Mouse (Mus musculus) kidney, embryonic 15.5 days (tissue): ENCODE measurements around the gene Pih1d3. TPM values are rescaled to one million over a fixed set of nuclear protein-coding genes. Genes with fewer than 3 reads are reported as not detected.

Experiments used
- ATAC-seq: fragments of 200-750 bp; cut with Nextera tagmentation; replicated peaks from 2 replicates; pipeline ENCODE4 v1.8.0; 2017; ENCODE audit warnings: moderate TSS enrichment; ENCODE audit not compliant: low FRiP score
- H3K27ac ChIP-seq: fragments of 300-500 bp; sonication (generic); 2 replicates; pipeline ENCODE4 v1.5.1; 2015; ENCODE audit warnings: mild to moderate bottlenecking, inconsistent platforms
- H3K27me3 ChIP-seq: fragments of 300-500 bp; sonication (generic); 2 replicates; pipeline ENCODE4 v1.6.1; 2015; ENCODE audit warnings: inconsistent platforms
- H3K36me3 ChIP-seq: fragments of 300-500 bp; sonication (generic); 2 replicates; pipeline ENCODE4 v1.6.1; 2015; ENCODE audit warnings: inconsistent platforms
- H3K4me1 ChIP-seq: fragments of 300-500 bp; sonication (generic); 2 replicates; pipeline ENCODE4 v1.6.1; 2015; ENCODE audit warnings: inconsistent platforms
- H3K4me2 ChIP-seq: fragments of 300-500 bp; sonication (generic); 2 replicates; pipeline ENCODE4 v1.6.1; 2015; ENCODE audit warnings: moderate library complexity, mild to moderate bottlenecking, inconsistent platforms
- H3K4me3 ChIP-seq: fragments of 300-500 bp; sonication (generic); replicated peaks from 2 replicates; pipeline ENCODE4 v1.5.1; 2015; ENCODE audit warnings: mild to moderate bottlenecking, inconsistent platforms
- H3K9ac ChIP-seq: fragments of 300-500 bp; sonication (generic); 2 replicates; pipeline ENCODE4 v1.6.1; 2015; ENCODE audit warnings: mild to moderate bottlenecking, inconsistent platforms
- H3K9me3 ChIP-seq: fragments of 300-500 bp; sonication (generic); replicated peaks from 2 replicates; pipeline ENCODE4 v1.6.1; 2016; ENCODE audit warnings: inconsistent platforms
- WGBS: fragments of 180-500 bp; shearing (Covaris S2); methylation state at CpG from one replicate; pipeline ENCODE4 v1.1.7; 2015; ENCODE audit warnings: mixed read lengths; 5-methylcytosine and 5-hydroxymethylcytosine counted together
- polyA plus RNA-seq: library from polyadenylated mRNA; unstranded; fragments of >200 nt; fragmentation: Nextera tagmentation; extraction: Ambion mirVana; gene quantifications from 2 replicates; pipeline ENCODE4 v1.2.1, GENCODE M21; 2015

Gene Pih1d3
- polyA plus RNA-seq: not detected in 2 replicates

- Histone ChIP-seq H3K9me3 (no peaks in the 10 kb centered on the region), H3K4me3 (no peak within 1 kb of the TSS), H3K4me2 (no peak within 1 kb of the TSS), H3K4me1 (no peaks in the 10 kb centered on the region), H3K9ac (no peak within 1 kb of the TSS), H3K27ac (no peak within 1 kb of the TSS), H3K36me3 (no peaks in the 10 kb centered on the region), H3K27me3 (no peaks in the 10 kb centered on the region)
- 82% methylated on average over 7 of the region's 7 CpGs for WGBS
- no peak for ATAC-seq
Observed at GRCm38 (mm10) chr1:31222564-31222963, at the start of gene Pih1d3, which contains the start of gene 4931428L18Rik. TSS of gene Pih1d3 (plus strand) at chr1:31222838. TSS of gene 4931428L18Rik (minus strand) at chr1:31222684.

GRCm38 (mm10) chr1:31175401-31175800, 47.2 kb upstream of the Pih1d3 start:
- Histone ChIP-seq H3K4me2 (no peak overlapping the region), H3K9me3 (no peaks in the 10 kb centered on the region), H3K36me3 (no peaks in the 10 kb centered on the region), H3K4me1 (no peaks in the 10 kb centered on the region), H3K27ac (no peak overlapping the region), H3K27me3 (no peaks in the 10 kb centered on the region), H3K9ac (no peak overlapping the region), H3K4me3 (no peak overlapping the region)
- no peak for ATAC-seq
- WGBS: 87% methylated on average over 3 of the region's 3 CpGs

- ATAC-seq: no peak
- Histone ChIP-seq H3K36me3 (no peaks in the 10 kb centered on the region), H3K9ac (no peak within 1 kb of the TSS), H3K9me3 (no peaks in the 10 kb centered on the region), H3K27ac (no peak within 1 kb of the TSS), H3K4me3 (no peak within 1 kb of the TSS), H3K4me1 (no peaks in the 10 kb centered on the region), H3K27me3 (no peaks in the 10 kb centered on the region), H3K4me2 (no peak within 1 kb of the TSS)
- WGBS: 50% methylated on average over 5 of the region's 5 CpGs
Observed at GRCm38 (mm10) chr1:31176101-31176500, 46.5 kb upstream of the Pih1d3 start, which contains the start of gene Lgsn. TSS of gene Lgsn (plus strand) at chr1:31176401.

GRCm38 (mm10) chr1:31178264-31178663, 44.4 kb upstream of the Pih1d3 start:
- no peak overlapping the region for H3K9ac ChIP-seq
- no peak overlapping the region for H3K4me3 ChIP-seq
- WGBS: 71% methylated on average over 1 of the region's 1 CpGs
- no peaks in the 10 kb centered on the region for H3K4me1 ChIP-seq
- H3K36me3 ChIP-seq: no peaks in the 10 kb centered on the region
- no peak for ATAC-seq
- H3K27me3 ChIP-seq: no peaks in the 10 kb centered on the region
- no peak overlapping the region for H3K27ac ChIP-seq
- H3K9me3 ChIP-seq: no peaks in the 10 kb centered on the region
- H3K4me2 ChIP-seq: no peak overlapping the region

GRCm38 (mm10) chr1:31190237-31190866, 32.3 kb upstream of the Pih1d3 start:
- Histone ChIP-seq H3K9me3 (no peaks in the 10 kb centered on the region), H3K4me3 (no peak overlapping the region), H3K36me3 (no peaks in the 10 kb centered on the region), H3K9ac (no peak overlapping the region), H3K27ac (no peak overlapping the region), H3K27me3 (no peaks in the 10 kb centered on the region), H3K4me1 (no peaks in the 10 kb centered on the region), H3K4me2 (no peak overlapping the region)
- 54% methylated on average over 10 of the region's 10 CpGs for WGBS
- ATAC-seq: peak; percentile 67; the same call in 1 of the 2 replicates

GRCm38 (mm10) chr1:31195633-31196032, 27.0 kb upstream of the Pih1d3 start:
- H3K4me3 ChIP-seq: no peak overlapping the region
- H3K9ac ChIP-seq: no peak overlapping the region
- ATAC-seq: no peak
- 78% methylated on average over 1 of the region's 1 CpGs for WGBS
- H3K36me3 ChIP-seq: no peaks in the 10 kb centered on the region
- H3K27ac ChIP-seq: no peak overlapping the region
- H3K27me3 ChIP-seq: no peaks in the 10 kb centered on the region
- H3K4me2 ChIP-seq: no peak overlapping the region
- H3K4me1 ChIP-seq: no peaks in the 10 kb centered on the region
- no peaks in the 10 kb centered on the region for H3K9me3 ChIP-seq

- no peaks in the 10 kb centered on the region for H3K9me3 ChIP-seq
- no peaks in the 10 kb centered on the region for H3K36me3 ChIP-seq
- H3K4me3 ChIP-seq: no peak overlapping the region
- no peaks in the 10 kb centered on the region for H3K4me1 ChIP-seq
- H3K9ac ChIP-seq: no peak overlapping the region
- no peak overlapping the region for H3K4me2 ChIP-seq
- 91% methylated on average over 3 of the region's 3 CpGs for WGBS
- H3K27ac ChIP-seq: no peak overlapping the region
- ATAC-seq: no peak
- H3K27me3 ChIP-seq: no peaks in the 10 kb centered on the region
Observed at GRCm38 (mm10) chr1:31196959-31197358, 25.7 kb upstream of the Pih1d3 start.

- H3K4me2 ChIP-seq: no peak overlapping the region
- no peaks in the 10 kb centered on the region for H3K27me3 ChIP-seq
- 84% methylated on average over 10 of the region's 10 CpGs for WGBS
- H3K9ac ChIP-seq: no peak overlapping the region
- H3K9me3 ChIP-seq: no peaks in the 10 kb centered on the region
- H3K4me3 ChIP-seq: no peak overlapping the region
- H3K36me3 ChIP-seq: no peaks in the 10 kb centered on the region
- ATAC-seq: no peak
- H3K4me1 ChIP-seq: no peaks in the 10 kb centered on the region
- H3K27ac ChIP-seq: no peak overlapping the region
Observed at GRCm38 (mm10) chr1:31203771-31204170, 18.9 kb upstream of the Pih1d3 start.

- WGBS: 78% methylated on average over 7 of the region's 7 CpGs
- Histone ChIP-seq H3K36me3 (no peaks in the 10 kb centered on the region), H3K27me3 (no peaks in the 10 kb centered on the region), H3K9me3 (no peaks in the 10 kb centered on the region), H3K27ac (no peak overlapping the region), H3K4me1 (no peaks in the 10 kb centered on the region), H3K4me3 (no peak overlapping the region), H3K4me2 (no peak overlapping the region), H3K9ac (no peak overlapping the region)
- no peak for ATAC-seq
Observed at GRCm38 (mm10) chr1:31205346-31205745, 17.3 kb upstream of the Pih1d3 start.

GRCm38 (mm10) chr1:31205770-31206169, 16.9 kb upstream of the Pih1d3 start:
- Histone ChIP-seq H3K4me1 (no peaks in the 10 kb centered on the region), H3K27ac (no peak overlapping the region), H3K4me2 (no peak overlapping the region), H3K4me3 (no peak overlapping the region), H3K9ac (no peak overlapping the region), H3K27me3 (no peaks in the 10 kb centered on the region), H3K36me3 (no peaks in the 10 kb centered on the region), H3K9me3 (no peaks in the 10 kb centered on the region)
- no peak for ATAC-seq
- whole genome bisulfite sequencing: 79% methylated on average over 3 of the region's 3 CpGs

GRCm38 (mm10) chr1:31210144-31210543, 12.5 kb upstream of the Pih1d3 start:
- Histone ChIP-seq H3K4me2 (no peak overlapping the region), H3K36me3 (no peaks in the 10 kb centered on the region), H3K27ac (no peak overlapping the region), H3K27me3 (no peaks in the 10 kb centered on the region), H3K4me1 (no peaks in the 10 kb centered on the region), H3K9ac (no peak overlapping the region), H3K4me3 (no peak overlapping the region), H3K9me3 (no peaks in the 10 kb centered on the region)
- no peak for ATAC-seq
- WGBS: under 1% methylated on average over 5 of the region's 5 CpGs

- no peak for ATAC-seq
- H3K36me3 ChIP-seq: no peaks in the 10 kb centered on the region
Observed at GRCm38 (mm10) chr1:31214831-31215230, 7.8 kb upstream of the Pih1d3 start.

More at GRCm38 (mm10) chr1:31214831-31215230, 7.8 kb upstream of the Pih1d3 start:
- Histone ChIP-seq H3K9ac (no peak overlapping the region), H3K9me3 (no peaks in the 10 kb centered on the region), H3K4me3 (no peak overlapping the region), H3K4me2 (no peak overlapping the region), H3K27ac (no peak overlapping the region), H3K27me3 (no peaks in the 10 kb centered on the region), H3K4me1 (no peaks in the 10 kb centered on the region)
- 60% methylated on average over 1 of the region's 1 CpGs for WGBS
